Mouse (Mus musculus): ENCODE measurements around the gene L3mbtl2.
A peak's percentile ranks its signal among the peaks of the same experiment; 100 is the strongest.

L3mbtl2 gene

DNA sequence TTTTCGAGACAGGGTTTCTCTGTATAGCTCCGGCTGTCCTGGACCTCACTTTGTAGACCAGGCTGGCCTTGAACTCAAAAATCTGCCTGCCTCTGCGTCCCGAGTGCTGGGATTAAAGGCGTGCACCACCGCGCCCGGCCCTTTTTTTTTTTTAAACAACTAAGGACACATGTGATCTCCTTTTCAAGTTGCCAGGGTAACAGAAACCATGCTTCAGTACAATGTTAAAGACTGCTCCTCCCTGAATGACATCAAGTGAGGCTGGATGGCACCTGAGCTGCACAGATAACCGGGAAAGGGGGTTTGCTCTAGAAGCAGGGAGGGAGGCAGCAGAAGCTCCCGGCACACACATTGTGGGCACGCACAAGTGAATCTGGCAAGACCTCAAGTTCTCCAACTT lies 45.3 kb downstream of the L3mbtl2 start:
- no peak for DNase-seq (ENCODE audit: low spot score)

DNA sequence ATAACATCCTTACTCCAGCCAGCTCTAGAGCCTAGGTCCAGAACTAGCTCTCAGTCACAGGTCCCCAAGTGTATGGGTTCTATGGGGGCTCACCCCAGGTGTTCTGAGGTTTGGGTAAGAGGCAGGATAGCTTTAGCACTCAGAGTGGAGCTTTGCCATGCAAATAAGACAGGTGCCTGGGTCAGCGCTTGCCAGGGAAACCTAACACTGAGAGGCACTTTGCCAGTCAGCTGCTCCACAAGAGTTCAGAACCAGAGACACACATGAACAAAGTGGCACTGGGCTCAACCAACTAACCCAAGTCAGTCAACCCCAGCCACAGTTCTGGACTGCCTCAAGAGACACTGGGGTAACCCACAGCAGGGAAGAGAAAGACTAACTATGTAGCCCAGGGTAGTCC lies 46.0 kb downstream of the L3mbtl2 start:
- DNase-seq (ENCODE audit: low spot score): no peak

DNA sequence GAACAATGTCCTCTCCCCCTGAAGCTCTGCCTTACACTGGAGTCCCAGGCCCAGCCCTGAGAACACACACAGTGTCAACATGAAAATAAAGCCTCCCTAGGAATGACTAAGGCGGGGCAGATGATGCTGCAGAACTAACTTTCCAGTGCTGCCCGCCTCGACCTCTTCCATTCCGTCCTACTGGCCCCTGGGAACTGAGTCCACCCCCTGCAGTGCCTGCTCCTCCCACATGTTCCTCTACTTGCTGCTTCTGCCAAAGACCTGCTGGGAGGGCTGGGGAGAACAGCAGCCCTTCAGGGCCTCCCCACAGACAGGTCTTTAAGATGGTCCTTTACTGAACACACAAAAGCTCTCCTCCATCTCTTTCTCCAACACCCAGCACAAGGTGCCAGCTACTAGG lies 47.1 kb downstream of the L3mbtl2 start:
- no peak for DNase-seq (ENCODE audit: low spot score)

DNA sequence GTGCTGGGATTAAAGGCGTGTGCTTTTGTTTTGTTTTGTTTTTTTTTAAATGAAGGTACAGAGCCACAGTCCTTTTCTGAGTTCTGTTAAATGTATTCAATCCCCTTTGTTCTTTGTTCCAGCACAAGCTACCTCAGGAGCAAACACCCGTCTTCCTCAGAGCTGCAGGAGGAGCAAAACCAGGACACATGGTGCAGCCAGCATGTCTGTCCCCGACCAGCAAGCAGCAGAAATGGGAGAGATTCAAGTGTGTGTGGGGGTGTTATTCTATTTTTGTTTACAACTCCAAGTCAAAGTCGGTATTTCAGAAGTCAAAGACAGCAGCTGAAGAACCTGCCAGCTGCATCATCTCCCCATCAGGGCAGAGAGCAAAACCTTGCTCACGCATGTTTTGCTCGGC lies 50.1 kb downstream of the L3mbtl2 start:
- no peak for DNase-seq (ENCODE audit: low spot score)

DNA sequence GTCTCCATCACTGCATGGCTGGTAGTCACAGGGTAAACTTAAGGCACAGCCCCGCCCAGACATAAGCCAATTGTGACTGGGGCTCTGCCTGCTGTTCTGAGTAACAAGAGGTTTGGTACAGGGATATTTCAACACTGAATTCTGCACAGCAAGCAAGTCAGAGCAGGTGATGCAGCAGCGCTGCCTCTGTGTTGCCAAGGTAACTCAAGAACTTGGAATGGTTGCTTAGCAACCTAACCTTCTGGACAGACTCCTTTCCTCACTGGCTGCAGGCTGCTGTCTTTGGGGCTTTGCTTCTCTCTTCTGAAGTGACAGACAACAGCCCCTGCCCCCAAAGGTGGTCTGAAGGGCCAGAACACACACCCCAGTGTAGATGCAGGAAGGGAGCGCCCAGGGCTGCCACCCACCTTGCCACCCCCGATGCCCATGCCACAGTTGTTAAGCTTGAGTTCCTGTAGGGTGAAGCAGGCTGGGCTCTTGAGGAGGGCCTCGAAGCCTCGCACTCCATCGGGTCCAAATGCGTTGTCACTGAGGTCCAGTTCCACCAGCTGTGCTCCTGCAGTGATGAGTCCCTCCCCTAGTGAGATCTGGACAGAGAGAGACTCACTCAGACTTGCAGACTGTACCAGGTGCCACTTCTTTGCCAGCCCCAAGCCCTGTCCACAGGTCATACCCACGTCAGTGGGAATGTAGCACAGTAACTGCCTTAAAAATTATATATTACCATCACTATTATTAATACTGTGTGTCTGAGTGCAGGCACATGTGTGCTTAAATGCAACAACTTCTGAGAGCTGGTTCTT lies 54.8 kb downstream of the L3mbtl2 start:
- no peak for DNase-seq (ENCODE audit: low spot score)

DNA sequence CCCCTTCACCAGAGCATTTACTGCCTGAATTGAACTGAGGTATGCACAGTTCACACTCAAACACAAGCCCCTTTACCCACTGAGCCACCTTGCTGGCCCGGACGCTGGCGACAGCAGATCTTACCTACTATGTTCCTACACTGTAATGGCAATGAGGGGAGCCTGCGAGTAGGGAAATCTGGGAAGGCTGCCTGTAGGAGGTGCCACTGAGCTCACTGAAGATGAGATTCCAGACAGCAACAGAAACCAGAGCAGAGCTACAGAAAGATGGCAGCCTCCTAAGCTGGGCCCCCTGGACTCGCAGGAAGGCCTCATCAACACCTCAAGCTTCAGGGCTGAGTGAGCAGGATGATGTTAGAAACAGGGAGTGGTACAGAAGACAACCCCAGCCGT lies 55.4 kb downstream of the L3mbtl2 start:
- DNase-seq (ENCODE audit: low spot score): no peak

DNA sequence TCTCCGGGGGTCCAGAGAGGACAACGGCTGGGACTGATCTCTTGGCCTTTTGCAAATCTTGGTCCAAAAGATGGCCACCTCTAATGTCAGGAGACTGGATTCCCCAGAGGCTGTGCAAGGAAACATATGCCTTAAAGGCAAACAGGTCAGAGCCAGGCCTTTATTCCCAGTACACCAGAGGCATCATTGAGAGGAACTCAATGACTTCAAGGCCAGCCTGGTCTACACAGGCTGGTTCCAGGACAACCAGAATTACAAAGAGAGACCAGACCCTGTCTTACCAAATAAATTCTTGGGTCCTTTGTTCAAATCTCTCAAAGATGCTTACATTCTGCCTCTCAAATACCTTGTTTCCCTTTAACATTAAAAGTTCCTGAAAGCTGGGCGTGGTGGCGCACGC lies 58.7 kb downstream of the L3mbtl2 start:
- no peak for DNase-seq (ENCODE audit: low spot score)

DNA sequence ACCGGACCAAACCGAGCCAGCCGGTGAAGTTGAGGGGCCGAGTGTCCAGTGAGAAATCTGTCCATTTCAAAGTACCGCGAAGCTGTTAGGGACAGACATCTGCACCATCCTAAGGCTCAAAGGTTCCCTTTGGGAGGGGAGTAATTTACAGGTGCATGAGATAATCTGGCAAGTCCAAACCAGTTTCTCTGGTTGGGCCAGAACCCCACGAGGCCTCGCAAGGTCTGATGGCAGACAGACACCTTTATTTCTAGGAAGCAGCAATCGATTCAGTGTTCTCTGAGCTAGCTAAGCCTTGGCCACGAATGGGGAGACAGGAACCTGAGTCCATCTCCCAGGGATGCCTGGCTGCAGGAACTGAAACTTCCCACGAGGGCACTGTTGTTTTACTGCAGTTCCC lies 60.0 kb downstream of the L3mbtl2 start:
- no peak for DNase-seq (ENCODE audit: low spot score)

DNA sequence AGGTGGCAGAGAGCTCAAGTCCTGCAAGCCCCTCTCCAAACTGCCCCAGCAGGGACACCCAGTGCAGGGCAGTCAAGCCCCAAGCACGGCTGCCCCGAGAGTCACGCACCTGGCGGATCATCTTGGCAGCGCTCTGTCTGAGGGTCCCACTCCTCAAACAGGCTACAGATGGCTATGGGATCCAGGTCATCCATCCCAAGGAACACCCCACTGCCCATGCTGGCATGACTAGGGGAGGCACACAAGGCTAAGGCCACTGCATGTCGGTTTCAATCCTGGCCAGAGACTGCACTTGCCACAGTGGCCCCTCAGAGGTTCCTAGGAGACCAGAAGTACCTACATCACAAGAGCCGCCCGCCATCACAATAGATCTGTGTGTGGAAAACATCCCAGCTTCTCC lies 62.3 kb downstream of the L3mbtl2 start:
- DNase-seq (ENCODE audit: low spot score): no peak

DNA sequence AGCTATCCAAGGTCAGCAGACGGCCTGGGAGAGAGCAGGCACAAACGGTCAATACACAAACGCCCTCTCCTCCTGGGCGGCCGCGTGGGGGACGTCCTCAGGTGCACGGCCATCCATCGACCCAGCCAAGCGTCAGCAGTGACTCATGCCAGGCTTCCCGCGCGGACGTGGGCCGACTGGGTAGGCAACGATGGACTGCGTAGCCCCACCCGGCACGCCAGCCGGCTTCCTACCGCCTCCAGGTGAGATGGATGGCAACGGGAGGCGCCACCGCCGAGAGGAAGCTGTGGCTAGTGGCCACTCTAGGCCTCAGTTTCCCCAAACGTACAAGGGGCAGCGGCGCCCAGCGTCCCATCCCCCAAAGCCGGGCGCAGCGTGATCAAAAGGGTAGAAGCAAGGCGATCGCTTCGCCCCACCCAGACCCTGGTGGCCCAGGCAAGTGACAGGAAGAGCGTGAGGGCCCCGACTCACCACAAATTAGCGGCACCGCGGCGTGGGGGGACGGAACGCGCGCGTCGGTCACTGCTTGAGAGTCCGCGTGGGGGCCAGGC lies 65.6 kb downstream of the L3mbtl2 start:
- DNase-seq (ENCODE audit: low spot score): no peak

DNA sequence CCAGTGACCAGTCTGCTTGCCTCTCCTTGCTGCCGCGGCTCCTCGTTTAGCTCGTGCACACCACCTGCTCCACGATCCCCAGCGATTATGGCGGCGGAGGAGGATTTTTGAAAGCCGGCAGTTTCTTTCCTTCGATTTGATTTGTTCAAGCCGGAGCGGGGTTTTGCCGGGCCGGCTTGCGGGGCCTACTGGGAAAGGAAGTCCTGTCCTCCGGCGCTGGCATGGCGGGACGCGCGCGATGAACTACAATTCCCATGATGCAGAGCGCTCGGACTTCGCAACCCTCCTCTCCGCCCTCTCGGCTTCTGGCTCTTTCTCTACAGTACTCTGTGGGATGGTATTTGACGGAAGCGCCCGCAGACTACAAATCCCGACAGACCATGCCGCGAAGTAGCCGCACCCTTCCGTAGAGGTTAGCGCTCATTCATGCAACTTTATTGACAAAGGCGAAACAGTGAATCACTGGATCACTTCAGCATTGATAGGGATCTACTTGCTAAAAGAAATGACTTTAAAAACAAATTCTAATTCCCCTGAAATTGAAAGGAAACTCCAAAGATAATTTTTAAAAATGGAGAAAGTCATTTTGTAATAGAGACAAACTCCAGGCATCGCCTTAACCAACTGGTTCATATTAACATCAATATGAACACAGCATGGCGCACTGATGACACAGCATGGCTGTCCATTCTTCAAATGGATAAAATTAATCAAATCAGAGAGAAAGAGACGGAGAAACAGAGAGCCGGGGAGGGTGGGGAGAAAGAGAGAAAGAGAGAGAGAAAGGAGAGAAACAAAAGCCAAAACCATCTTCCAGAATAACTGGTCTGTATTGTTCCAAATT lies 66.3 kb downstream of the L3mbtl2 start:
- peak; percentile 99 for DNase-seq (ENCODE audit: low spot score)

DNA sequence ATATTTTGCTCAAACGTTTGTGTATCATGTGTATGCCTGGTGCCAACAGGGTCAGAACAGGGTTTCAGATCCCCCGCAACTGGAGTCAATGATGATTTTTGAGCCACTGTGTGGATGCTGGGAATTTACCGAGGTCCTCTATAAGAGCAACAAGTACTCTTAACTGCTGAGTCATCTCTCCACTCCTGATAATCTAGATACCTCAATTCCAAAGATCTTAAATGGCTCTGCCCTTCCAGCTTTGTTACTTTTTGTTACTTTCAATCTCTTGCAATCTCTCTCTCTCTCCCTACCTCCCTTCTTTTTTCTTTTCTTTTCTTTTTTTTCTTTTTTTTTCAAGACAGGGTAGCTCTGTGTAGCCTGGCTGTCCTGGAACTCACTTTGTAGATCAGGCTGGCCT lies 71.4 kb downstream of the L3mbtl2 start:
- no peak for DNase-seq (ENCODE audit: low spot score)

Data from retina, embryonic 14.5 days (tissue).